Mouse (Mus musculus) ES-E14 (cell line): ENCODE data around the gene Prkag1. TPM values are rescaled to one million over a fixed set of nuclear protein-coding genes. Genes with fewer than 3 reads are reported as not detected.

Experiments
- DNase-seq: peaks from one replicate; pipeline ENCODE4 v3.0.0-alpha.2; 2013; ENCODE audit warnings: low read depth, low spot score
- H3K27ac ChIP-seq: 2 replicates; pipeline ENCODE4 v1.5.1; 2012; ENCODE audit warnings: low read depth, mild to moderate bottlenecking, low read length, moderate library complexity, mixed read lengths; ENCODE audit not compliant: poor library complexity, insufficient read depth, severe bottlenecking
- H3K36me3 ChIP-seq: 2 replicates; pipeline ENCODE4 v1.6.1; 2012; ENCODE audit warnings: mild to moderate bottlenecking, low read length, moderate library complexity, mixed read lengths; ENCODE audit not compliant: control insufficient read depth, poor library complexity, insufficient read depth, severe bottlenecking
- H3K4me1 ChIP-seq, 2 experiments: fragments of 150-350 bp in 1 of 2; sonication (generic) in 1 of 2; 2 replicates each; pipeline ENCODE4 v1.6.1; 2012; ENCODE audit warnings: low read length in 2 of 2, mild to moderate bottlenecking in 1 of 2, mixed read lengths in 1 of 2; ENCODE audit not compliant: control insufficient read depth in 2 of 2, insufficient read depth in 2 of 2, poor library complexity in 1 of 2
- H3K4me3 ChIP-seq, 2 experiments: fragments of 150-350 bp in 1 of 2; sonication (generic) in 1 of 2; 2 replicates each; pipeline ENCODE4 v1.5.1; 2012; ENCODE audit warnings: low read length in 2 of 2, low read depth in 1 of 2, mild to moderate bottlenecking in 1 of 2, mixed read lengths in 1 of 2; ENCODE audit not compliant: insufficient read depth in 1 of 2, poor library complexity in 1 of 2, severe bottlenecking in 1 of 2
- H3K9ac ChIP-seq: 2 replicates; pipeline ENCODE4 v1.6.1; 2012; ENCODE audit warnings: low read depth, mild to moderate bottlenecking, low read length, mixed read lengths; ENCODE audit not compliant: poor library complexity, insufficient read depth, severe bottlenecking
- H3K9me3 ChIP-seq: fragments of 150-350 bp; sonication (generic); 2 replicates; pipeline ENCODE4 v1.6.1; 2012; ENCODE audit warnings: low read depth, mild to moderate bottlenecking, low read length; ENCODE audit not compliant: control insufficient read depth, insufficient read depth
- CHD2 ChIP-seq: IDR thresholded peaks from 2 replicates; pipeline ENCODE4 v1.6.1; 2014; ENCODE audit warnings: mild to moderate bottlenecking, low read depth, low read length, inconsistent platforms
- HCFC1 ChIP-seq: IDR thresholded peaks from 2 replicates; pipeline ENCODE4 v1.6.1; 2012; ENCODE audit warnings: low read length, inconsistent platforms, borderline replicate concordance; ENCODE audit not compliant: insufficient read depth
- MAFK ChIP-seq: IDR thresholded peaks from 2 replicates; pipeline ENCODE4 v1.6.1; 2014; ENCODE audit warnings: mild to moderate bottlenecking, low read depth, low read length, inconsistent platforms; ENCODE audit not compliant: insufficient read depth
- ZC3H11A ChIP-seq: IDR thresholded peaks from 2 replicates; pipeline ENCODE4 v1.6.1; 2012; ENCODE audit warnings: low read depth, mild to moderate bottlenecking, inconsistent platforms, low read length, borderline replicate concordance
- ZNF384 ChIP-seq: IDR thresholded peaks from 2 replicates; pipeline ENCODE4 v1.6.1; 2012; ENCODE audit warnings: low read depth, low read length, inconsistent platforms
- in situ Hi-C, 2 experiments: fragments of 600-800 bp; cut with MboI; formaldehyde crosslinking; loops; one replicate each; pipeline ENCODE4 v1.15.1; 2025; ENCODE audit warnings: low sequenced_read_pairs in 2 of 2, inconsistent platforms in 1 of 2; ENCODE audit not compliant: unreplicated experiment in 2 of 2
- total RNA-seq: library from RNA; depleted of rRNA; stranded (reverse); fragments of 300-350 nt; gene quantifications from 2 replicates; pipeline ENCODE4 v1.2.3, GENCODE M21; 2012

Prkag1 gene
- total RNA-seq, 1 experiment = 54.7 TPM

DNA sequence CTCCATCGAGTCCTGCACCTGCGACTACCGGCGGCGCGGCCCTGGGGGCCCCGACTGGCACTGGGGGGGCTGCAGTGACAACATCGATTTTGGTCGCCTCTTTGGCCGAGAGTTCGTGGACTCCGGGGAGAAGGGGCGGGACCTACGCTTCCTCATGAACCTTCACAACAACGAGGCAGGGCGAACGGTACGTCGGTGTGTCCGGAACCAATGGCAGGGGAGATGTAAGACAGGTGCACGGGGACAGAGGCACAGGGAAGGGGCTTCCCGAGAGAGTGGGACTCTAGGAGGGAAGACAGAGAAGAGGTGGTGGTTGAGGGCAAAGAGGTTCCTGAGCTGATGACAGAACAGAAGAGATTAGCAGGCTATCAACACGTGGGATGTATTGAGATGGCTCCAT lies 39.5 kb downstream of the Prkag1 start:
- in situ Hi-C loops = loop anchor here in 1 of 2 experiments (25.0 kb wide), 1 partner anchor 296 kb away; the partner anchor contains the start of genes C1ql4 and Dnajc22
- Histone ChIP-seq H3K36me3 (no peaks in the 10 kb centered on the region), H3K9ac (no peak overlapping the region), H3K9me3 (no peaks in the 10 kb centered on the region), H3K4me3 (peak overlapping the region in 1 of 2 experiments; percentile 8; a peak in 1 of 4 replicates), H3K27ac (no peak overlapping the region), H3K4me1 (peaks cover 0 to 26% of the 10 kb centered on the region in 2 experiments; a peak in 1 of 4 replicates)
- TF ChIP-seq CHD2 (no peak), HCFC1 (no peak), MAFK (no peak), ZNF384 (no peak)
- no peak for DNase-seq

- peaks cover 0 to 26% of the 10 kb centered on the region in 2 experiments; a peak in 1 of 4 replicates for H3K4me1 ChIP-seq
- TF ChIP-seq CHD2 (no peak), HCFC1 (no peak), ZNF384 (no peak), ZC3H11A (no peak), MAFK (no peak)
- no peak for DNase-seq
- H3K36me3 ChIP-seq = no peaks in the 10 kb centered on the region
- no peak overlapping the region for H3K9ac ChIP-seq
- peak overlapping the region in 1 of 2 experiments; percentile 8; a peak in 1 of 4 replicates for H3K4me3 ChIP-seq
- H3K27ac ChIP-seq = no peak overlapping the region
- no peaks in the 10 kb centered on the region for H3K9me3 ChIP-seq
- in situ Hi-C loops = loop anchor here in 1 of 2 experiments (25.0 kb wide), 1 partner anchor 296 kb away; the partner anchor contains the start of genes C1ql4 and Dnajc22
Measured at GRCm38 (mm10) chr15:98791221-98791620, 40.1 kb downstream of the Prkag1 start.

- no peaks in the 10 kb centered on the region for H3K36me3 ChIP-seq
- H3K4me1 ChIP-seq = peaks cover 0 to 26% of the 10 kb centered on the region in 2 experiments; a peak in 1 of 4 replicates
- TF ChIP-seq HCFC1 (no peak), CHD2 (no peak), ZNF384 (no peak), ZC3H11A (no peak), MAFK (no peak)
- no peak overlapping the region for H3K9ac ChIP-seq
- H3K27ac ChIP-seq = no peak overlapping the region
- in situ Hi-C loops = loop anchor here in 1 of 2 experiments (25.0 kb wide), 1 partner anchor 297 kb away; the partner anchor contains the start of genes C1ql4 and Dnajc22
- no peak overlapping the region; a peak in 1 of 4 replicates for H3K4me3 ChIP-seq
- no peaks in the 10 kb centered on the region for H3K9me3 ChIP-seq
- no peak for DNase-seq
Measured at GRCm38 (mm10) chr15:98790761-98791160, 40.6 kb downstream of the Prkag1 start.

GRCm38 (mm10) chr15:98789661-98790535 lies 41.4 kb downstream of the Prkag1 start, which contains the start of gene Wnt1:
TSS of gene Wnt1 (plus strand) at chr15:98789857.
- in situ Hi-C loops = loop anchor here in 1 of 2 experiments (25.0 kb wide), 1 partner anchor 297 kb away; the partner anchor contains the start of genes C1ql4 and Dnajc22
- H3K4me3 ChIP-seq = peak within 1 kb of the TSS in 1 of 2 experiments; percentile 22; a peak in 1 of 4 replicates
- H3K36me3 ChIP-seq = no peaks in the 10 kb centered on the region
- peaks cover 0 to 24% of the 10 kb centered on the region in 2 experiments; a peak in 1 of 4 replicates for H3K4me1 ChIP-seq
- H3K27ac ChIP-seq = no peak within 1 kb of the TSS
- DNase-seq = no peak
- TF ChIP-seq ZC3H11A = no peak
- no peak for TF ChIP-seq HCFC1
- no peak for TF ChIP-seq CHD2
- TF ChIP-seq ZNF384 = no peak
- no peak for TF ChIP-seq MAFK
- H3K9me3 ChIP-seq = no peaks in the 10 kb centered on the region
- H3K9ac ChIP-seq = no peak within 1 kb of the TSS
